ENCODE assay signal across 8 mouse cellular contexts in the genomic region with DNA sequence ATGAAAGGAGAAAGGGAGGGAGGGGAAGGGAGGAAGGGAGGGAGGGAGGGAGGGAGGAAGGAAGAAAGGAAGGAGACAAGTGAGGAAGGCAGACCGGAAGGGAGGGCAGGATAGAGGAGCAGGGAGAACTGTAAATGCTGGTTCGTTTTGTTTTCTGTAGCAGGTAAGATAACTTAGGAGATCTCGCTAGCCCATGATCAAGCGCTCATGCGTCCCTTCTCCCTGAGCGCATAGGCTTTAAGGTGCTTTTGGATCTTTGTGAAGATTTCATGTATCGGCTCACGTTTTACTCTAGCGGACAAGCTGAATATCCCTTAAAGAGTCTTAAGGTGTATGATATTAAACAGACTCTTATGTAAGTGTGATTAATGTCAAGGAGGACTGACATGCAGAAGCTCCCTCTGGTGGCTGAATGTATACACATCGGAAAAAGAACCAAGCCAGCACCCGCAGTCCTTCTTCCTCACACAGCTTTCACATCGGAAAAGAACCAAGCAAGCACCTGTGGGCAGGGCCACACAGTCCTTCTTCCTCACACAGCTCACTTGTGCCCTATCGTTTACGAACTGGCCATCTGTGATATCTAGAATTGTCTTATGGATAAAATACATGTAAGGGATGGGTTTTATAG.
A peak's percentile ranks its signal among the peaks of the same experiment; 100 is the strongest.
DNase-seq lines count a peak whose midpoint lies in the region; ATAC-seq and TF ChIP-seq lines count a peak whose summit lies in the region.

No protein-coding gene starts in this region.

- H3K36me3 ChIP-seq in forebrain, embryonic 10.5 days (replicated peaks) = no peaks in the 10 kb centered on the region
- no peaks in the 10 kb centered on the region for H3K36me3 ChIP-seq in intestine, embryonic 15.5 days
- no peaks in the 10 kb centered on the region for H3K36me3 ChIP-seq in midbrain, embryonic 12.5 days

- ATAC-seq in intestine, embryonic 15.5 days = peak; percentile 61
- ATAC-seq in midbrain, embryonic 12.5 days (ENCODE audit: low FRiP score, low read depth) = peak; percentile 63

- no peak overlapping the region for H3K4me2 ChIP-seq in intestine, embryonic 15.5 days (replicated peaks)
- H3K4me2 ChIP-seq in midbrain, embryonic 12.5 days (replicated peaks) = no peak overlapping the region

- H3K9me3 ChIP-seq in forebrain, embryonic 10.5 days = no peaks in the 10 kb centered on the region
- H3K9me3 ChIP-seq in intestine, embryonic 15.5 days = no peaks in the 10 kb centered on the region
- H3K9me3 ChIP-seq in midbrain, embryonic 12.5 days = no peaks in the 10 kb centered on the region

- no peak overlapping the region for H3K27ac ChIP-seq in gastrocnemius, adult 2 months
- H3K27ac ChIP-seq in forebrain, embryonic 10.5 days = no peak overlapping the region
- no peak overlapping the region for H3K27ac ChIP-seq in intestine, embryonic 15.5 days
- no peak overlapping the region for H3K27ac ChIP-seq in midbrain, embryonic 12.5 days (replicated peaks)

- H3K9ac ChIP-seq in intestine, embryonic 15.5 days = no peak overlapping the region
- no peak overlapping the region for H3K9ac ChIP-seq in midbrain, embryonic 12.5 days (replicated peaks)

- H3K4me3 ChIP-seq in gastrocnemius, adult 2 months = no peak overlapping the region
- H3K4me3 ChIP-seq in forebrain, embryonic 10.5 days = no peak overlapping the region
- H3K4me3 ChIP-seq in intestine, embryonic 15.5 days (replicated peaks) = no peak overlapping the region
- no peak overlapping the region for H3K4me3 ChIP-seq in midbrain, embryonic 12.5 days

- TF ChIP-seq CTCF in gastrocnemius, adult 2 months (IDR thresholded peaks at IDR 0.05) = peak; percentile 53

- H3K27me3 ChIP-seq in forebrain, embryonic 10.5 days (ENCODE audit: poor library complexity, severe bottlenecking) = no peaks in the 10 kb centered on the region
- H3K27me3 ChIP-seq in intestine, embryonic 15.5 days (replicated peaks) = no peaks in the 10 kb centered on the region
- no peaks in the 10 kb centered on the region for H3K27me3 ChIP-seq in midbrain, embryonic 12.5 days

- H3K4me1 ChIP-seq in forebrain, embryonic 10.5 days = no peaks in the 10 kb centered on the region
- H3K4me1 ChIP-seq in intestine, embryonic 15.5 days (replicated peaks) = no peaks in the 10 kb centered on the region
- H3K4me1 ChIP-seq in midbrain, embryonic 12.5 days = no peaks in the 10 kb centered on the region

- intact Hi-C loops in gastrocnemius, adult 2 months (cut with DNase I) = loop anchor here (2.0 kb wide), 1 partner anchor 322 kb away; no protein-coding TSS in a partner anchor

- DNase-seq in gastrocnemius, adult 2 months = no peak
- no peak for DNase-seq in gastrocnemius, adult 8-10 months (ENCODE audit: low spot score in 2 of 2)
- DNase-seq in R1 (ENCODE audit: low read depth, low spot score) = peak; percentile 39
- peak; percentile 22 for DNase-seq in forebrain, embryonic 10.5 days (ENCODE audit: extremely low spot score, low spot score)
- DNase-seq in left cerebral cortex, adult 9 months (ENCODE audit: low spot score in 2 of 2) = peak; percentile 15 to 60
- DNase-seq in thymus, postnatal 25 days = peak; percentile 15

- WGBS in forebrain, embryonic 10.5 days = 56% methylated on average over 14 of the region's 14 CpGs
- WGBS in intestine, embryonic 15.5 days = 38% methylated on average over 14 of the region's 14 CpGs
- 48% methylated on average over 14 of the region's 14 CpGs for WGBS in midbrain, embryonic 12.5 days

Comparison
In these comparisons a context has a peak if more than half of its experiments do, and no peak if none do; other contexts are left out.
1. DNase-seq: peak in R1 (single experiment), forebrain, embryonic 10.5 days (single experiment), left cerebral cortex, adult 9 months (2 of 2) and thymus, postnatal 25 days (single experiment); none in gastrocnemius, adult 2 months (single experiment) and gastrocnemius, adult 8-10 months (0 of 2).